Mouse (Mus musculus): ENCODE data around the gene Arsj. TPM values are rescaled to one million over a fixed set of nuclear protein-coding genes. Genes with fewer than 3 reads are reported as not detected.
A peak's percentile ranks its signal among the peaks of the same experiment; 100 is the strongest.

The Arsj gene
- total RNA-seq, 1 experiment, result 0.09 TPM

GRCm38 (mm10) chr3:126404199-126404598, 40.7 kb downstream of the Arsj start:
- in situ Hi-C loops (cut with MboI; ENCODE audit: low sequenced_read_pairs in 2 of 2, unreplicated experiment in 2 of 2), result loop anchor here in 1 of 2 experiments (10.0 kb wide), 1 partner anchor 559 kb away; no protein-coding TSS in a partner anchor
- Histone ChIP-seq H3K4me1 (ENCODE audit: control insufficient read depth in 2 of 2, insufficient read depth in 2 of 2, low read length in 2 of 2, poor library complexity in 1 of 2) (no peaks in the 10 kb centered on the region), H3K9ac (ENCODE audit: insufficient read depth, low read depth, low read length, poor library complexity, severe bottlenecking) (no peak overlapping the region), H3K9me3 (ENCODE audit: control insufficient read depth, insufficient read depth, low read depth, low read length) (no peaks in the 10 kb centered on the region), H3K36me3 (ENCODE audit: control insufficient read depth, insufficient read depth, low read length, poor library complexity, severe bottlenecking) (no peaks in the 10 kb centered on the region), H3K4me3 (ENCODE audit: insufficient read depth in 1 of 2, low read depth in 1 of 2, low read length in 2 of 2, poor library complexity in 1 of 2, severe bottlenecking in 1 of 2) (no peak overlapping the region), H3K27ac (ENCODE audit: insufficient read depth, low read depth, low read length, poor library complexity, severe bottlenecking) (no peak overlapping the region)
- TF ChIP-seq ZNF384 (IDR thresholded peaks at IDR 0.05; ENCODE audit: low read depth, low read length), result no peak
- TF ChIP-seq CHD2 (IDR thresholded peaks at IDR 0.05; ENCODE audit: low read depth, low read length), result no peak
- no peak for TF ChIP-seq HCFC1 (IDR thresholded peaks at IDR 0.05; ENCODE audit: borderline replicate concordance, insufficient read depth, low read length)
- no peak for TF ChIP-seq MAFK (IDR thresholded peaks at IDR 0.05; ENCODE audit: insufficient read depth, low read depth, low read length)
- no peak for DNase-seq (ENCODE audit: low read depth, low spot score)

- H3K4me3 ChIP-seq (ENCODE audit: insufficient read depth in 1 of 2, low read depth in 1 of 2, low read length in 2 of 2, poor library complexity in 1 of 2, severe bottlenecking in 1 of 2), result no peak overlapping the region
- TF ChIP-seq CHD2 (IDR thresholded peaks at IDR 0.05; ENCODE audit: low read depth, low read length) (no peak), ZC3H11A (IDR thresholded peaks at IDR 0.05; ENCODE audit: borderline replicate concordance, low read depth, low read length) (no peak), ZNF384 (IDR thresholded peaks at IDR 0.05; ENCODE audit: low read depth, low read length) (no peak), MAFK (IDR thresholded peaks at IDR 0.05; ENCODE audit: insufficient read depth, low read depth, low read length) (no peak), HCFC1 (IDR thresholded peaks at IDR 0.05; ENCODE audit: borderline replicate concordance, insufficient read depth, low read length) (no peak)
- no peak overlapping the region for H3K27ac ChIP-seq (ENCODE audit: insufficient read depth, low read depth, low read length, poor library complexity, severe bottlenecking)
- no peaks in the 10 kb centered on the region for H3K9me3 ChIP-seq (ENCODE audit: control insufficient read depth, insufficient read depth, low read depth, low read length)
- H3K36me3 ChIP-seq (ENCODE audit: control insufficient read depth, insufficient read depth, low read length, poor library complexity, severe bottlenecking), result no peaks in the 10 kb centered on the region
- H3K9ac ChIP-seq (ENCODE audit: insufficient read depth, low read depth, low read length, poor library complexity, severe bottlenecking), result no peak overlapping the region
- no peaks in the 10 kb centered on the region for H3K4me1 ChIP-seq (ENCODE audit: control insufficient read depth in 2 of 2, insufficient read depth in 2 of 2, low read length in 2 of 2, poor library complexity in 1 of 2)
- in situ Hi-C loops (cut with MboI; ENCODE audit: low sequenced_read_pairs in 2 of 2, unreplicated experiment in 2 of 2), result no loop called here
- no peak for DNase-seq (ENCODE audit: low read depth, low spot score)
Observed at GRCm38 (mm10) chr3:126430524-126431064, 67.1 kb downstream of the Arsj start.

- Histone ChIP-seq H3K4me1 (ENCODE audit: control insufficient read depth in 2 of 2, insufficient read depth in 2 of 2, low read length in 2 of 2, poor library complexity in 1 of 2) (peaks cover 0 to 3% of the 10 kb centered on the region in 2 experiments; a peak in 2 of 4 replicates), H3K36me3 (ENCODE audit: control insufficient read depth, insufficient read depth, low read length, poor library complexity, severe bottlenecking) (no peaks in the 10 kb centered on the region), H3K4me3 (ENCODE audit: insufficient read depth in 1 of 2, low read depth in 1 of 2, low read length in 2 of 2, poor library complexity in 1 of 2, severe bottlenecking in 1 of 2) (no peak overlapping the region), H3K27ac (ENCODE audit: insufficient read depth, low read depth, low read length, poor library complexity, severe bottlenecking) (no peak overlapping the region), H3K9me3 (ENCODE audit: control insufficient read depth, insufficient read depth, low read depth, low read length) (no peaks in the 10 kb centered on the region), H3K9ac (ENCODE audit: insufficient read depth, low read depth, low read length, poor library complexity, severe bottlenecking) (no peak overlapping the region)
- in situ Hi-C loops (cut with MboI; ENCODE audit: low sequenced_read_pairs in 2 of 2, unreplicated experiment in 2 of 2), result no loop called here
- no peak for TF ChIP-seq ZNF384 (IDR thresholded peaks at IDR 0.05; ENCODE audit: low read depth, low read length)
- TF ChIP-seq MAFK (IDR thresholded peaks at IDR 0.05; ENCODE audit: insufficient read depth, low read depth, low read length), result no peak
- no peak for TF ChIP-seq CHD2 (IDR thresholded peaks at IDR 0.05; ENCODE audit: low read depth, low read length)
- no peak for TF ChIP-seq ZC3H11A (IDR thresholded peaks at IDR 0.05; ENCODE audit: borderline replicate concordance, low read depth, low read length)
- no peak for TF ChIP-seq HCFC1 (IDR thresholded peaks at IDR 0.05; ENCODE audit: borderline replicate concordance, insufficient read depth, low read length)
- no peak for DNase-seq (ENCODE audit: low read depth, low spot score)
Observed at GRCm38 (mm10) chr3:126439331-126439730, 75.8 kb downstream of the Arsj start.

GRCm38 (mm10) chr3:126449058-126449457, 85.6 kb downstream of the Arsj start:
- Histone ChIP-seq H3K9ac (ENCODE audit: insufficient read depth, low read depth, low read length, poor library complexity, severe bottlenecking) (no peak overlapping the region), H3K9me3 (ENCODE audit: control insufficient read depth, insufficient read depth, low read depth, low read length) (no peaks in the 10 kb centered on the region), H3K27ac (ENCODE audit: insufficient read depth, low read depth, low read length, poor library complexity, severe bottlenecking) (peak overlapping the region; percentile 69), H3K36me3 (ENCODE audit: control insufficient read depth, insufficient read depth, low read length, poor library complexity, severe bottlenecking) (no peaks in the 10 kb centered on the region), H3K4me3 (ENCODE audit: insufficient read depth in 1 of 2, low read depth in 1 of 2, low read length in 2 of 2, poor library complexity in 1 of 2, severe bottlenecking in 1 of 2) (no peak overlapping the region), H3K4me1 (ENCODE audit: control insufficient read depth in 2 of 2, insufficient read depth in 2 of 2, low read length in 2 of 2, poor library complexity in 1 of 2) (peaks cover 0 to 5% of the 10 kb centered on the region in 2 experiments; a peak in 2 of 4 replicates)
- TF ChIP-seq ZC3H11A (IDR thresholded peaks at IDR 0.05; ENCODE audit: borderline replicate concordance, low read depth, low read length) (no peak), CHD2 (IDR thresholded peaks at IDR 0.05; ENCODE audit: low read depth, low read length) (no peak), ZNF384 (IDR thresholded peaks at IDR 0.05; ENCODE audit: low read depth, low read length) (no peak), HCFC1 (IDR thresholded peaks at IDR 0.05; ENCODE audit: borderline replicate concordance, insufficient read depth, low read length) (no peak), MAFK (IDR thresholded peaks at IDR 0.05; ENCODE audit: insufficient read depth, low read depth, low read length) (no peak)
- in situ Hi-C loops (cut with MboI; ENCODE audit: low sequenced_read_pairs in 2 of 2, unreplicated experiment in 2 of 2), result no loop called here
- no peak for DNase-seq (ENCODE audit: low read depth, low spot score)
